Mouse (Mus musculus): ENCODE results near the gene Mns1.

GRCm38 (mm10) chr9:72497171-72497570, 59.4 kb downstream of the Mns1 start:
- TF ChIP-seq ZC3H11A (IDR thresholded peaks at IDR 0.05; ENCODE audit: borderline replicate concordance, low read depth, low read length), result no peak
- no peak for TF ChIP-seq HCFC1 (IDR thresholded peaks at IDR 0.05; ENCODE audit: borderline replicate concordance, insufficient read depth, low read length)
- TF ChIP-seq CHD2 (IDR thresholded peaks at IDR 0.05; ENCODE audit: low read depth, low read length), result no peak

Data from ES-E14 (cell line).